Mouse (Mus musculus): ENCODE measurements around the gene Txnrd2.

DNA sequence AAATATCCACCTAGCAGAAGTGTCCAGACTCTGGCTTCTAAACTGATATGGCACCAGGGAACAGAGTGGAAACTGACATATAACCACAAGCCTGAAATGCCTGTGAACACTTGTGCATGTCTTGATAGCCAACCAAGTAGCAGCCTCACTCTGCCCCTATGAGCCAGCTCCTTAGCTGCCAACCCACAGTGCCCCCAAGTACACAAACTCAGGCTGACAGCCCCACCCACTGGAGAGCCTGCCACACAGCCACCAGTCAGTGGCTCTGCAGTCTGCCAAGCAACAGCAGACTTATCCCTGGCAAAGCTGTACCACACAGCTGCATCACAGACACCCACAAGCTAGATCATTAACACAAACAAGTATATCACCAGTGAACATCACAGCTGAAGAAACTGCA, 91.9 kb downstream of the Txnrd2 start:
- TF ChIP-seq CTCF (conservative IDR thresholded peaks at IDR 0.05; ENCODE audit: low read length) (no peak), NANOG (IDR thresholded peaks at IDR 0.05; ENCODE audit: borderline replicate concordance, low read length) (no peak), POU5F1 (IDR thresholded peaks at IDR 0.05; ENCODE audit: borderline replicate concordance, low read length) (no peak)
